Mouse (Mus musculus): ENCODE data around the gene Gm5901.

DNA sequence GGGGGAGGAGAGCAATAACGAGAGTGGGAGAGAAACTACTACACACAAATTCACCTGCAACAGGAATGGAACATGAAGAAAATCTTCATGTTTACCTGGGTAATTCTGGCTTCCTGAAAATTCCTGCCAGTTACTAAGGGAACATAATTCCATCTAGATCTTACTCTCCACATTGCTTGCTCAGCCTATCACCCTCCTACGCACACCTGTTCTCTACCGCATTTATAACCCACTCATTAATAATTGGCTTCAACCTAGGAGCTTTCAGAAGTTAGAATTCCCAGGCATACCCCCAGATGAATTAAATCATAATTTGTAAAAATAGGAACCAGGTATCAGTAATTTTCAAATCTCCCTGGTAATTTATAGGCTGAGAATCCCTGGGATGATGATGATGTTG lies 862 bp upstream of the Gm5901 start:
- TF ChIP-seq EP300 (IDR thresholded peaks at IDR 0.05; ENCODE audit: insufficient read depth, low read depth, low read length) = no peak
- no peak for TF ChIP-seq POLR2A (IDR thresholded peaks at IDR 0.05; ENCODE audit: insufficient read depth, low read depth, low read length)
